Comparison of ENCODE assay signal across 8 mouse cellular contexts in the genomic region with DNA sequence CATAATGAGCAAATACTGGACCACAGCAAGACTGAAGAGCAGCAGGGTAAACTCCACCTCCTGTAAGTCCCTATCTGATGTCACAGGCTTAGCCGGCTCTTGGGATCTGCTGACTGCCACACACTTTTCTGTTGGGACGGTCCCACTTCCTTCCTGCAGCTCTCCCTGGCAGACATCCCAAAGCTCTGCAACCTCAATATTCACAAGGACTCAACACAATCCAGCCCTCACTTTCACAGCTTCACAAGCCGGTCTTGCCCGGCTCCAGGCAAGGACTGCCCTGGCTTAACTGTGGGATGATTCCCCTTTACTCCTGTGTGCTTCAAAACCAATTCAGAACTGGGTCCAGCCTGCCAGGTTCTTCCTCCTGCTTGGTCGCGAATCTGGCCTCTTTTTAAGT. TPM values are rescaled to one million over a fixed set of nuclear protein-coding genes. Genes with fewer than 3 reads are reported as not detected.
DNase-seq lines count a peak whose midpoint lies in the region; ATAC-seq lines count a peak whose summit lies in the region.

No protein-coding gene starts in this region.

- H3K36me3 ChIP-seq in neural tube, embryonic 15.5 days: no peaks in the 10 kb centered on the region; the same call in 1 of the 2 replicates
- H3K36me3 ChIP-seq in heart, embryonic 13.5 days: peaks cover 7% of the 10 kb centered on the region
- H3K36me3 ChIP-seq in liver, embryonic 11.5 days (ENCODE audit: control insufficient read depth, insufficient read depth, low read length): no peaks in the 10 kb centered on the region

- ATAC-seq in neural tube, embryonic 15.5 days (ENCODE audit: low FRiP score): no peak
- no peak for ATAC-seq in heart, embryonic 13.5 days (ENCODE audit: extremely low read depth, insufficient number of reproducible peaks, low FRiP score, low TSS enrichment)
- no peak; the same call in 1 of the 2 replicates for ATAC-seq in liver, embryonic 11.5 days (replicated peaks; ENCODE audit: low FRiP score)
- ATAC-seq in activated CD4-positive, CD25-positive, alpha-beta regulatory T cell, adult 4 months: no peak

- DNase-seq in neural tube, embryonic 10.5 days (ENCODE audit: extremely low spot score, low spot score): no peak
- no peak for DNase-seq in liver, embryonic 11.5 days (ENCODE audit: low spot score)
- DNase-seq in right cerebral cortex, postnatal 36 days (ENCODE audit: low spot score in 2 of 2): no peak
- no peak for DNase-seq in thymus, adult 18-20 months
- no peak for DNase-seq in embryo, embryonic 9.5 days (ENCODE audit: extremely low spot score)

- H3K27me3 ChIP-seq in neural tube, embryonic 15.5 days (replicated peaks): no peaks in the 10 kb centered on the region
- no peaks in the 10 kb centered on the region for H3K27me3 ChIP-seq in heart, embryonic 13.5 days (replicated peaks)
- H3K27me3 ChIP-seq in liver, embryonic 11.5 days (replicated peaks; ENCODE audit: control insufficient read depth, insufficient read depth, low read length): no peaks in the 10 kb centered on the region

- no peak overlapping the region; the same call in 1 of the 2 replicates for H3K4me2 ChIP-seq in neural tube, embryonic 15.5 days
- H3K4me2 ChIP-seq in heart, embryonic 13.5 days: peak overlapping the region; percentile 50
- no peak overlapping the region for H3K4me2 ChIP-seq in liver, embryonic 11.5 days

- no peaks in the 10 kb centered on the region for H3K9me3 ChIP-seq in neural tube, embryonic 15.5 days (replicated peaks)
- H3K9me3 ChIP-seq in heart, embryonic 13.5 days: peaks cover 5% of the 10 kb centered on the region; the same call in 1 of the 2 replicates
- H3K9me3 ChIP-seq in liver, embryonic 11.5 days (ENCODE audit: control insufficient read depth, low read length): peaks cover 3% of the 10 kb centered on the region; the same call in 1 of the 2 replicates

- H3K4me1 ChIP-seq in neural tube, embryonic 15.5 days: peaks cover 4% of the 10 kb centered on the region; the same call in 1 of the 2 replicates
- peaks cover 53% of the 10 kb centered on the region for H3K4me1 ChIP-seq in heart, embryonic 13.5 days
- H3K4me1 ChIP-seq in liver, embryonic 11.5 days (replicated peaks; ENCODE audit: control insufficient read depth, insufficient read depth, low read length): peaks cover 22% of the 10 kb centered on the region

- no peak overlapping the region for H3K9ac ChIP-seq in neural tube, embryonic 15.5 days (replicated peaks)
- peak overlapping the region; percentile 70 for H3K9ac ChIP-seq in heart, embryonic 13.5 days
- no peak overlapping the region for H3K9ac ChIP-seq in liver, embryonic 11.5 days (ENCODE audit: low read depth, low read length)

- 49% methylated on average over 6 of the region's 6 CpGs for WGBS in neural tube, embryonic 15.5 days
- WGBS in heart, embryonic 13.5 days: 13% methylated on average over 6 of the region's 6 CpGs
- WGBS in liver, embryonic 11.5 days: 31% methylated on average over 6 of the region's 6 CpGs

- no peak overlapping the region for H3K4me3 ChIP-seq in neural tube, embryonic 15.5 days (replicated peaks)
- H3K4me3 ChIP-seq in heart, embryonic 13.5 days: no peak overlapping the region
- H3K4me3 ChIP-seq in liver, embryonic 11.5 days (ENCODE audit: low read depth, low read length): no peak overlapping the region

- 0 out of 2 replicates have a peak overlapping the region, but pooled peaks have one; percentile 6 for H3K27ac ChIP-seq in neural tube, embryonic 15.5 days (replicated peaks)
- peak overlapping the region; percentile 86 for H3K27ac ChIP-seq in heart, embryonic 13.5 days (replicated peaks)
- H3K27ac ChIP-seq in liver, embryonic 11.5 days (ENCODE audit: low read depth, low read length): peak overlapping the region; percentile 36; the same call in 1 of the 2 replicates

RNA-seq across cellular contexts. Expression of gene Evi5, which starts 21.1 kb away (rescaled TPM):
- 56.0 and 59.5 TPM in 2 replicates for polyA plus RNA-seq in neural tube, embryonic 15.5 days (2015; fragmentation: Nextera tagmentation; extraction: Ambion mirVana)
- polyA plus RNA-seq in heart, embryonic 13.5 days (2015; fragmentation: Nextera tagmentation; extraction: Ambion mirVana): 45.7 and 49.0 TPM in 2 replicates
- 42.3 and 48.3 TPM in 2 replicates for polyA plus RNA-seq in liver, embryonic 11.5 days (2014; fragmentation: Nextera tagmentation; extraction: Ambion mirVana)
- polyA plus RNA-seq in activated CD4-positive, CD25-positive, alpha-beta regulatory T cell, adult 4 months (2017; shearing (Covaris generic)): 1 to 10 TPM in 1 of 2 experiments, not detected in 1; 1.1 TPM

RNA-seq across cellular contexts. Expression of gene Ube2d2b, which starts 23.9 kb away (rescaled TPM):
- polyA plus RNA-seq in neural tube, embryonic 15.5 days (2015; fragmentation: Nextera tagmentation; extraction: Ambion mirVana): 0.12 and 0.24 TPM in 2 replicates
- 0.13 and 0.20 TPM in 2 replicates for polyA plus RNA-seq in heart, embryonic 13.5 days (2015; fragmentation: Nextera tagmentation; extraction: Ambion mirVana)
- polyA plus RNA-seq in liver, embryonic 11.5 days (2014; fragmentation: Nextera tagmentation; extraction: Ambion mirVana): 0.14 and 0.22 TPM in 2 replicates
- polyA plus RNA-seq in activated CD4-positive, CD25-positive, alpha-beta regulatory T cell, adult 4 months (2017; shearing (Covaris generic)): under 1 TPM in 1 of 2 experiments, not detected in 1; 0.33 TPM

RNA-seq across cellular contexts. Expression of gene Rpl5, which starts 46.5 kb away (rescaled TPM):
- polyA plus RNA-seq in neural tube, embryonic 15.5 days (2015; fragmentation: Nextera tagmentation; extraction: Ambion mirVana): 56.6 and 64.7 TPM in 2 replicates
- 49.9 and 50.8 TPM in 2 replicates for polyA plus RNA-seq in heart, embryonic 13.5 days (2015; fragmentation: Nextera tagmentation; extraction: Ambion mirVana)
- 102 and 105 TPM in 2 replicates for polyA plus RNA-seq in liver, embryonic 11.5 days (2014; fragmentation: Nextera tagmentation; extraction: Ambion mirVana)
- polyA plus RNA-seq in activated CD4-positive, CD25-positive, alpha-beta regulatory T cell, adult 4 months (2017; shearing (Covaris generic)): 10 to 100 TPM; 71.9 to 81.2 TPM

Comparison
In these comparisons a context has a peak if more than half of its experiments do, and no peak if none do; other contexts are left out.
1. H3K27ac ChIP-seq: peak in every context shown above with its lines; median percentile 86 in heart, embryonic 13.5 days; 36 in liver, embryonic 11.5 days; 6 in neural tube, embryonic 15.5 days.
2. RNA of gene Evi5, which starts 21.1 kb away (polyA plus RNA-seq): 56.0 to 59.5 TPM in neural tube, embryonic 15.5 days, 42.3 to 48.3 TPM in liver, embryonic 11.5 days and 45.7 to 49.0 TPM in heart, embryonic 13.5 days; 1.1 TPM in activated CD4-positive, CD25-positive, alpha-beta regulatory T cell, adult 4 months; every median in the first group is over 10 times any median in the second.